26 mouse cellular contexts compared by ENCODE assay signal in genomic region chr7:34480771-34481170, GRCm38 (mm10).
DNase-seq lines count a peak whose midpoint lies in the region; TF ChIP-seq lines count a peak whose summit lies in the region.
"Had no signal": no experiment of that assay in that cellular context is flagged by ENCODE, and none has a peak within 500 bp of the region (broad histone marks: within the 10 kb centered on the region; RNA-seq: fewer than 3 reads in every experiment).

No protein-coding gene starts in this region.

- DNase-seq in testis, postnatal 10 days (ENCODE audit: low spot score): no peak
- DNase-seq in ES-E14 (ENCODE audit: low read depth, low spot score): peak; percentile 51
- DNase-seq in testis, postnatal 14 days (ENCODE audit: low spot score): peak; percentile 63
- DNase-seq in left cerebral cortex, postnatal 14 days (ENCODE audit: low spot score in 2 of 2): no peak
- no peak for DNase-seq in left cerebral cortex, adult 2 months (ENCODE audit: extremely low spot score in 1 of 2, low spot score in 2 of 2)
- DNase-seq: adrenal gland, postnatal 10 days; adrenal gland, postnatal 36 days; B cell, adult 2 months; cerebellum, adult 11 months; cerebellum, adult 2 months; cerebellum, adult 9-11 months; cerebellum, postnatal 25 days; forebrain, postnatal 0 days; gastrocnemius, postnatal 25 days; heart, adult 18-20 months; heart, postnatal 10 days; heart, postnatal 36 days had no signal

- H3K27ac ChIP-seq in testis, adult 2 months (ENCODE audit: control insufficient read depth, insufficient read depth, low read depth, low read length): no peak overlapping the region
- H3K27ac ChIP-seq in ES-E14 (ENCODE audit: insufficient read depth, low read depth, low read length, poor library complexity, severe bottlenecking): no peak overlapping the region
- H3K27ac ChIP-seq in left cerebral cortex, adult 2 months: no peak overlapping the region
- H3K27ac ChIP-seq: embryonic facial prominence, embryonic 12.5 days; embryonic facial prominence, embryonic 15.5 days; heart, embryonic 15.5 days; hindbrain, embryonic 10.5 days; hindbrain, embryonic 13.5 days; intestine, embryonic 15.5 days had no signal

- peaks cover 7% of the 10 kb centered on the region; the same call in 1 of the 2 replicates for H3K4me1 ChIP-seq in testis, adult 2 months (ENCODE audit: control insufficient read depth, insufficient read depth, low read length)
- no peaks in the 10 kb centered on the region for H3K4me1 ChIP-seq in ES-E14 (ENCODE audit: control insufficient read depth in 2 of 2, insufficient read depth in 2 of 2, low read length in 2 of 2, poor library complexity in 1 of 2)
- H3K4me1 ChIP-seq: embryonic facial prominence, embryonic 12.5 days; heart, embryonic 12.5 days; hindbrain, embryonic 10.5 days; hindbrain, embryonic 13.5 days; intestine, embryonic 15.5 days had no signal

- no peaks in the 10 kb centered on the region for H3K36me3 ChIP-seq in testis, adult 2 months (ENCODE audit: control insufficient read depth, insufficient read depth, low read length)
- no peaks in the 10 kb centered on the region for H3K36me3 ChIP-seq in ES-E14 (ENCODE audit: control insufficient read depth, insufficient read depth, low read length, poor library complexity, severe bottlenecking)
- H3K36me3 ChIP-seq: embryonic facial prominence, embryonic 12.5 days; embryonic facial prominence, embryonic 15.5 days; heart, embryonic 12.5 days; heart, embryonic 15.5 days; hindbrain, embryonic 10.5 days; hindbrain, embryonic 13.5 days; intestine, embryonic 15.5 days had no signal

- intact Hi-C loops in left cerebral cortex, postnatal 14 days (cut with DNase I): no loop called here
- intact Hi-C loops in left cerebral cortex, adult 2 months (cut with DNase I): no loop called here

- TF ChIP-seq POLR2A in testis, adult 2 months (IDR thresholded peaks at IDR 0.05; ENCODE audit: control insufficient read depth, low read depth, low read length): no peak

- in situ Hi-C loops in ES-E14 (cut with MboI; ENCODE audit: low sequenced_read_pairs in 2 of 2, unreplicated experiment in 2 of 2): no loop called here

- H3K4me3 ChIP-seq in testis, adult 2 months (ENCODE audit: control insufficient read depth, low read depth, low read length): peak overlapping the region; percentile 20
- peak overlapping the region in 1 of 2 experiments; percentile 49; a peak in 2 of 4 replicates for H3K4me3 ChIP-seq in ES-E14 (ENCODE audit: insufficient read depth in 1 of 2, low read depth in 1 of 2, low read length in 2 of 2, poor library complexity in 1 of 2, severe bottlenecking in 1 of 2)
- H3K4me3 ChIP-seq in left cerebral cortex, adult 2 months: no peak overlapping the region
- H3K4me3 ChIP-seq: embryonic facial prominence, embryonic 12.5 days; embryonic facial prominence, embryonic 15.5 days; heart, embryonic 12.5 days; heart, embryonic 15.5 days; hindbrain, embryonic 10.5 days; hindbrain, embryonic 13.5 days; intestine, embryonic 15.5 days had no signal

- H3K9ac ChIP-seq in ES-E14 (ENCODE audit: insufficient read depth, low read depth, low read length, poor library complexity, severe bottlenecking): no peak overlapping the region
- H3K9ac ChIP-seq: embryonic facial prominence, embryonic 12.5 days; embryonic facial prominence, embryonic 15.5 days; forebrain, postnatal 0 days; heart, embryonic 12.5 days; heart, embryonic 15.5 days; hindbrain, embryonic 13.5 days; intestine, embryonic 15.5 days had no signal

- no peaks in the 10 kb centered on the region for H3K27me3 ChIP-seq in testis, adult 2 months (ENCODE audit: control insufficient read depth, insufficient read depth, low read length)
- H3K27me3 ChIP-seq: CH12.LX; embryonic facial prominence, embryonic 12.5 days; embryonic facial prominence, embryonic 15.5 days; heart, embryonic 12.5 days; heart, embryonic 15.5 days; hindbrain, embryonic 13.5 days; intestine, embryonic 15.5 days had no signal

- TF ChIP-seq CTCF in testis, adult 2 months (IDR thresholded peaks at IDR 0.05; ENCODE audit: control insufficient read depth, insufficient read depth, insufficient replicate concordance, low read depth, low read length): no peak
- no peak for TF ChIP-seq CTCF in left cerebral cortex, adult 2 months (IDR thresholded peaks at IDR 0.05)

- no peaks in the 10 kb centered on the region for H3K9me3 ChIP-seq in ES-E14 (ENCODE audit: control insufficient read depth, insufficient read depth, low read depth, low read length)
- H3K9me3 ChIP-seq: embryonic facial prominence, embryonic 15.5 days; heart, embryonic 15.5 days; intestine, embryonic 15.5 days had no signal

TF ChIP-seq in ES-E14, 5 proteins besides CTCF, POLR2A, EP300 and RAD21:
- TF ChIP-seq HCFC1 (IDR thresholded peaks at IDR 0.05; ENCODE audit: borderline replicate concordance, insufficient read depth, low read length) (no peak), ZNF384 (IDR thresholded peaks at IDR 0.05; ENCODE audit: low read depth, low read length) (no peak), CHD2 (IDR thresholded peaks at IDR 0.05; ENCODE audit: low read depth, low read length) (no peak), MAFK (IDR thresholded peaks at IDR 0.05; ENCODE audit: insufficient read depth, low read depth, low read length) (no peak), ZC3H11A (IDR thresholded peaks at IDR 0.05; ENCODE audit: borderline replicate concordance, low read depth, low read length) (no peak)

Comparison
In these comparisons a context has a peak if more than half of its experiments do, and no peak if none do; other contexts are left out.
1. DNase-seq: peak in ES-E14 (single experiment) and testis, postnatal 14 days (single experiment); none in testis, postnatal 10 days (single experiment), left cerebral cortex, postnatal 14 days (0 of 2) and left cerebral cortex, adult 2 months (0 of 2).